Mouse (Mus musculus): ENCODE results near the gene Nsmf.

DNA sequence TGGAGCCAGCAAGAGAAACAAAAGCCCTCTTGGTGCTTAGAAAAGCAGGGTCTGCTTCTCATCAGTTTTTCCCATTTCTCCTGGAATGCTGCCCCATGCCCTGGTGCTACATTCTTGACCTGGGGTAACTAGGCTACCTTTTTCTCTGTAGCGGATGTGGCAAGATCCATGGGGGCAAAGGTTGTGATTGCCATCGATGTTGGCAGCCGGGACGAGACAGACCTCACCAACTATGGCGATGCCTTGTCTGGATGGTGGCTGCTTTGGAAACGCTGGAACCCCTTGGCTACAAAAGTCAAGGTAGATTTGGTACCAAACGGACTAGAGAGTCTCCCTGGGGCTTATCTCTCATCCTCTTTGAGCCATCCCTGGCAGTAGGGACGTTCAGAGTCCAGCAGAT is 2.7 kb upstream of the Nsmf start:
- TF ChIP-seq CTCF (IDR thresholded peaks at IDR 0.05; ENCODE audit: extremely low read depth, insufficient read depth, low read length), result no peak
- no peak for TF ChIP-seq POLR2A (IDR thresholded peaks at IDR 0.05; ENCODE audit: extremely low read depth, insufficient read depth, low read length)

Measured in cortical plate, adult 2 months (tissue).